28 mouse cellular contexts compared by ENCODE assay signal in the genomic region with DNA sequence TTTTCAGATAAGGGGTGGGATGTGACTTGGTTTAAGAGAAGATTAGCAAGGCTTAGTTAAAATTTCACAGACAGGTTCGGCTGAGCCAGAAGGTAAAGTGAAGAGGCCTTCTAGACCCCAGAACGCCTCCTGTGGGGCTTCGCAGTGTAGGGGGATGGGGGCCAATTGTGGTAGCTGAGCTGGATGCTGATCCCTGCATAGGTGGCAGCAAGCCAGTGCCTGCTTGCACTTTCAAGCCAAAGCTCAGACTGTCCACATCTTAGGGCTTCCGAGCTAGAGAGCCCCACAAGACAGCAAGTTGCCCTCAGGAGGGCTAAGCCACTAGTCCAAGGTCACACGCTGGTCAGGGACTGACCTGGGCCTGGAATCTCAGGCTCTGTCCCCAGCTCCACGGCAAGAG. TPM values are rescaled to one million over a fixed set of nuclear protein-coding genes. Genes with fewer than 3 reads are reported as not detected.
DNase-seq lines count a peak whose midpoint lies in the region; ATAC-seq and TF ChIP-seq lines count a peak whose summit lies in the region.
"Had no signal": no experiment of that assay in that cellular context is flagged by ENCODE, and none has a peak within 500 bp of the region (broad histone marks: within the 10 kb centered on the region; RNA-seq: fewer than 3 reads in every experiment).

No protein-coding gene starts in this region.

- intact Hi-C loops in heart, postnatal 36 days (cut with DNase I): no loop called here
- intact Hi-C loops in left cerebral cortex, postnatal 4 days (cut with DNase I): no loop called here
- intact Hi-C loops in left cerebral cortex, adult 2 months (cut with DNase I): no loop called here

- DNase-seq in heart, adult 11 months: no peak
- peak; percentile 26 for DNase-seq in heart, postnatal 4 days
- no peak for DNase-seq in heart, postnatal 36 days
- peak; percentile 56 for DNase-seq in left cerebral cortex, postnatal 4 days
- DNase-seq in left cerebral cortex, adult 2 months (ENCODE audit: extremely low spot score in 1 of 2, low spot score in 2 of 2): no peak
- DNase-seq: adrenal gland, postnatal 14 days; cerebellum, adult 11 months; forebrain, postnatal 0 days; kidney, adult 18-20 months; kidney, postnatal 10 days; layer of hippocampus, adult 9-11 months; lung, embryonic 14.5 days; lung, postnatal 36 days; midbrain, embryonic 14.5 days; retina, postnatal 1 day; right cerebral cortex, postnatal 14 days; thymus, postnatal 4 days had no signal

- H3K9me3 ChIP-seq in heart, embryonic 13.5 days: no peaks in the 10 kb centered on the region
- H3K9me3 ChIP-seq: embryonic facial prominence, embryonic 10.5 days; embryonic facial prominence, embryonic 15.5 days; forebrain, embryonic 12.5 days; hindbrain, embryonic 12.5 days; limb, embryonic 12.5 days; liver, embryonic 15.5 days; neural tube, embryonic 15.5 days had no signal

- TF ChIP-seq CTCF in left cerebral cortex, adult 2 months (IDR thresholded peaks at IDR 0.05): no peak

- H3K4me2 ChIP-seq in heart, embryonic 13.5 days: no peak overlapping the region
- H3K4me2 ChIP-seq: embryonic facial prominence, embryonic 15.5 days; forebrain, embryonic 12.5 days; hindbrain, embryonic 12.5 days; limb, embryonic 12.5 days; liver, embryonic 15.5 days; lung, embryonic 14.5 days; neural tube, embryonic 15.5 days had no signal

- H3K27me3 ChIP-seq in heart, embryonic 13.5 days (replicated peaks): peaks cover 26% of the 10 kb centered on the region
- H3K27me3 ChIP-seq: liver, embryonic 15.5 days had no signal

- ATAC-seq in heart, embryonic 13.5 days (ENCODE audit: extremely low read depth, insufficient number of reproducible peaks, low FRiP score, low TSS enrichment): no peak
- ATAC-seq: CD4-positive, CD25-positive, alpha-beta regulatory T cell, adult 4 months; forebrain, postnatal 0 days had no signal

- H3K9ac ChIP-seq in heart, embryonic 13.5 days: peak overlapping the region; percentile 41; the same call in 1 of the 2 replicates
- H3K9ac ChIP-seq: embryonic facial prominence, embryonic 15.5 days; forebrain, embryonic 12.5 days; forebrain, postnatal 0 days; hindbrain, embryonic 12.5 days; limb, embryonic 12.5 days; liver, embryonic 15.5 days; lung, embryonic 14.5 days; neural tube, embryonic 15.5 days had no signal

- no peak overlapping the region for H3K27ac ChIP-seq in heart, embryonic 13.5 days (replicated peaks)
- no peak overlapping the region for H3K27ac ChIP-seq in left cerebral cortex, adult 2 months
- H3K27ac ChIP-seq: embryonic facial prominence, embryonic 10.5 days; embryonic facial prominence, embryonic 15.5 days; forebrain, embryonic 12.5 days; hindbrain, embryonic 12.5 days; limb, embryonic 12.5 days; liver, embryonic 15.5 days; neural tube, embryonic 15.5 days had no signal

- no peak overlapping the region for H3K4me3 ChIP-seq in heart, embryonic 13.5 days
- H3K4me3 ChIP-seq in left cerebral cortex, adult 2 months: no peak overlapping the region
- H3K4me3 ChIP-seq: embryonic facial prominence, embryonic 10.5 days; embryonic facial prominence, embryonic 15.5 days; forebrain, embryonic 12.5 days; hindbrain, embryonic 12.5 days; limb, embryonic 12.5 days; liver, embryonic 15.5 days; neural tube, embryonic 15.5 days had no signal

- WGBS in heart, embryonic 13.5 days: 42% methylated on average over 6 of the region's 6 CpGs

- peaks cover 21% of the 10 kb centered on the region for H3K4me1 ChIP-seq in heart, embryonic 13.5 days
- H3K4me1 ChIP-seq: embryonic facial prominence, embryonic 10.5 days; embryonic facial prominence, embryonic 15.5 days; forebrain, embryonic 12.5 days; hindbrain, embryonic 12.5 days; limb, embryonic 12.5 days; liver, embryonic 15.5 days; neural tube, embryonic 15.5 days had no signal

- H3K36me3 ChIP-seq in heart, embryonic 13.5 days: no peaks in the 10 kb centered on the region
- H3K36me3 ChIP-seq: embryonic facial prominence, embryonic 10.5 days; embryonic facial prominence, embryonic 15.5 days; forebrain, embryonic 12.5 days; hindbrain, embryonic 12.5 days; limb, embryonic 12.5 days; liver, embryonic 15.5 days; neural tube, embryonic 15.5 days had no signal

RNA-seq across cellular contexts. Expression of gene Gdnf, which starts 13.2 kb away (rescaled TPM):
- 0.17 and 0.34 TPM in 2 replicates for polyA plus RNA-seq in heart, embryonic 13.5 days (2015; fragmentation: Nextera tagmentation; extraction: Ambion mirVana)
- 1 to 10 TPM; 2.1 TPM for total RNA-seq in heart, postnatal 4 days (2021)
- under 1 TPM; 0.49 to 0.67 TPM for total RNA-seq in heart, postnatal 36 days (2021)
- total RNA-seq in left cerebral cortex, postnatal 4 days (2021): under 1 TPM; 0.36 to 0.40 TPM
- total RNA-seq in left cerebral cortex, adult 2 months (2021): under 1 TPM; 0.09 to 0.30 TPM
- total RNA-seq: liver, adult 2 months; megakaryocyte, adult 5-6 weeks had no signal
- polyA plus RNA-seq: CD4-positive, CD25-positive, alpha-beta regulatory T cell, adult 4 months; liver, adult 2 months; liver, embryonic 15.5 days had no signal

Comparison
In these comparisons a context has a peak if more than half of its experiments do, and no peak if none do; other contexts are left out.
1. DNase-seq: peak in heart, postnatal 4 days (single experiment) and left cerebral cortex, postnatal 4 days (single experiment); none in heart, adult 11 months (single experiment), heart, postnatal 36 days (0 of 2) and left cerebral cortex, adult 2 months (0 of 2).